Comparison of ENCODE assay signal across 13 mouse cellular contexts in genomic region chr13:99307930-99308359, GRCm38 (mm10). TPM values are rescaled to one million over a fixed set of nuclear protein-coding genes. Genes with fewer than 3 reads are reported as not detected.
DNase-seq lines count a peak whose midpoint lies in the region; ATAC-seq and TF ChIP-seq lines count a peak whose summit lies in the region.
"Had no signal": no experiment of that assay in that cellular context is flagged by ENCODE, and none has a peak within 500 bp of the region (broad histone marks: within the 10 kb centered on the region; RNA-seq: fewer than 3 reads in every experiment).

No protein-coding gene starts in this region.

- no peak for DNase-seq in heart, adult 2 months
- DNase-seq in heart, postnatal 4 days, result no peak
- DNase-seq in thymus, postnatal 10 days (ENCODE audit: low spot score in 2 of 2), result no peak
- no peak for DNase-seq in forebrain, embryonic 14.5 days (ENCODE audit: low spot score)
- no peak for DNase-seq in embryo, embryonic 9.5 days (ENCODE audit: extremely low spot score)
- DNase-seq: cerebellum, adult 8-10 months; gastrocnemius, postnatal 36 days; thymus, postnatal 36 days had no signal

- no peak overlapping the region for H3K4me2 ChIP-seq in intestine, embryonic 16.5 days (ENCODE audit: low read depth, low read length)
- H3K4me2 ChIP-seq in forebrain, embryonic 14.5 days (ENCODE audit: low read length), result no peak overlapping the region
- H3K4me2 ChIP-seq: liver, embryonic 11.5 days had no signal

- no peak for TF ChIP-seq CTCF in heart, adult 2 months (IDR thresholded peaks at IDR 0.05)
- no peak for TF ChIP-seq CTCF in C2C12 (IDR thresholded peaks at IDR 0.05; ENCODE audit: control insufficient read depth, insufficient read depth, insufficient read length)
- TF ChIP-seq CTCF in embryonic fibroblast, embryonic 13.5 days (IDR thresholded peaks at IDR 0.05; ENCODE audit: borderline replicate concordance, insufficient read depth, low read length), result no peak

- H3K9me3 ChIP-seq in intestine, embryonic 16.5 days (ENCODE audit: control insufficient read depth, low read length), result no peaks in the 10 kb centered on the region
- no peaks in the 10 kb centered on the region for H3K9me3 ChIP-seq in forebrain, embryonic 14.5 days (replicated peaks; ENCODE audit: control insufficient read depth, low read length)

- ATAC-seq in intestine, embryonic 16.5 days, result peak; percentile 81
- no peak for ATAC-seq in forebrain, embryonic 14.5 days

- TF ChIP-seq POLR2A in heart, adult 2 months (IDR thresholded peaks at IDR 0.05; ENCODE audit: insufficient read depth, low read depth, low read length), result no peak
- no peak for TF ChIP-seq POLR2A in embryonic fibroblast, embryonic 13.5 days (IDR thresholded peaks at IDR 0.05; ENCODE audit: low read depth, low read length)

- 25% methylated on average over 5 of the region's 5 CpGs for WGBS in heart, adult 2 months
- WGBS in intestine, embryonic 16.5 days, result 43% methylated on average over 5 of the region's 5 CpGs
- 88% methylated on average over 5 of the region's 5 CpGs for WGBS in forebrain, embryonic 14.5 days

- H3K36me3 ChIP-seq in heart, adult 2 months (ENCODE audit: control insufficient read depth, insufficient read depth, low read length), result peaks cover 2% of the 10 kb centered on the region
- no peaks in the 10 kb centered on the region for H3K36me3 ChIP-seq in C2C12 (ENCODE audit: control insufficient read depth, insufficient read depth)
- H3K36me3 ChIP-seq in intestine, embryonic 16.5 days (ENCODE audit: control insufficient read depth, insufficient read depth, low read length), result no peaks in the 10 kb centered on the region
- H3K36me3 ChIP-seq in forebrain, embryonic 14.5 days (ENCODE audit: control insufficient read depth, insufficient read depth, low read length), result no peaks in the 10 kb centered on the region

- intact Hi-C loops in heart, adult 2 months (cut with DNase I), result no loop called here

- H3ac ChIP-seq in C2C12 (ENCODE audit: control insufficient read depth, insufficient read length, low read depth), result no peak overlapping the region

- H3K27me3 ChIP-seq in heart, adult 2 months (ENCODE audit: control insufficient read depth, insufficient read depth, low read length), result no peaks in the 10 kb centered on the region
- no peaks in the 10 kb centered on the region for H3K27me3 ChIP-seq in C2C12 (ENCODE audit: control insufficient read depth, insufficient read depth, insufficient read length)
- no peaks in the 10 kb centered on the region for H3K27me3 ChIP-seq in intestine, embryonic 16.5 days (replicated peaks; ENCODE audit: control insufficient read depth, insufficient read depth, low read length)
- no peaks in the 10 kb centered on the region for H3K27me3 ChIP-seq in forebrain, embryonic 14.5 days (replicated peaks; ENCODE audit: control insufficient read depth, insufficient read depth, low read length)

- H3K4me3 ChIP-seq in heart, adult 2 months, result no peak overlapping the region
- H3K4me3 ChIP-seq in C2C12 (ENCODE audit: insufficient read depth, poor library complexity, severe bottlenecking), result no peak overlapping the region
- H3K4me3 ChIP-seq in embryonic fibroblast, embryonic 13.5 days (ENCODE audit: insufficient read depth, low read length), result no peak overlapping the region
- no peak overlapping the region for H3K4me3 ChIP-seq in intestine, embryonic 16.5 days (ENCODE audit: low read length)
- no peak overlapping the region for H3K4me3 ChIP-seq in forebrain, embryonic 14.5 days (ENCODE audit: low read depth, low read length)
- H3K4me3 ChIP-seq: erythroblast, embryonic 14.5 days had no signal

- H3K27ac ChIP-seq in heart, adult 2 months, result peak overlapping the region; percentile 62
- 0 out of 2 replicates have a peak overlapping the region, but pooled peaks have one; percentile 6 for H3K27ac ChIP-seq in embryonic fibroblast, embryonic 13.5 days (ENCODE audit: insufficient read depth, low read length)
- H3K27ac ChIP-seq in intestine, embryonic 16.5 days (ENCODE audit: low read length), result no peak overlapping the region
- H3K27ac ChIP-seq in forebrain, embryonic 14.5 days (ENCODE audit: low read depth, low read length), result no peak overlapping the region

- H3K4me1 ChIP-seq in heart, adult 2 months (ENCODE audit: control insufficient read depth, insufficient read depth, low read length), result peaks cover 13% of the 10 kb centered on the region
- peaks cover 10% of the 10 kb centered on the region for H3K4me1 ChIP-seq in embryonic fibroblast, embryonic 13.5 days (ENCODE audit: control insufficient read depth, insufficient read depth, low read length)
- H3K4me1 ChIP-seq in intestine, embryonic 16.5 days (ENCODE audit: control insufficient read depth, insufficient read depth, low read length), result peaks cover 4% of the 10 kb centered on the region; the same call in 1 of the 2 replicates
- no peaks in the 10 kb centered on the region for H3K4me1 ChIP-seq in forebrain, embryonic 14.5 days (ENCODE audit: control insufficient read depth, insufficient read depth, low read length)

- no peaks in the 10 kb centered on the region for H3K79me3 ChIP-seq in C2C12 (ENCODE audit: low read depth)

- peak; percentile 74 for TF ChIP-seq EP300 in heart, adult 2 months (IDR thresholded peaks at IDR 0.05; ENCODE audit: insufficient read depth, low read depth, low read length)

- no peak overlapping the region for H3K9ac ChIP-seq in heart, adult 2 months (ENCODE audit: low read depth, low read length)
- no peak overlapping the region for H3K9ac ChIP-seq in intestine, embryonic 16.5 days (ENCODE audit: low read depth, low read length)
- H3K9ac ChIP-seq in forebrain, embryonic 14.5 days (ENCODE audit: low read length), result no peak overlapping the region

- no peaks in the 10 kb centered on the region for H3K79me2 ChIP-seq in heart, adult 2 months (replicated peaks; ENCODE audit: control insufficient read depth, insufficient read depth, low read length)
- H3K79me2 ChIP-seq in C2C12 (ENCODE audit: control insufficient read depth, insufficient read depth), result no peaks in the 10 kb centered on the region

TF ChIP-seq in C2C12, 6 proteins besides CTCF, POLR2A, EP300 and RAD21:
- TF ChIP-seq MAX (IDR thresholded peaks at IDR 0.05) (no peak), FOSL1 (IDR thresholded peaks at IDR 0.05; ENCODE audit: insufficient read depth, low read length, poor library complexity, severe bottlenecking) (peak; percentile 62)

RNA-seq across cellular contexts. Expression of gene Ptcd2, which starts 36.6 kb away (rescaled TPM):
- total RNA-seq in heart, adult 2 months (2021), result 10 to 100 TPM; 49.6 to 51.2 TPM
- polyA plus RNA-seq in heart, adult 2 months (2012; rRNA removed), result 35.0 and 44.9 TPM in 2 replicates
- total RNA-seq in heart, postnatal 4 days (2021), result 10 to 100 TPM; 37.9 to 40.6 TPM
- 27.2 TPM for polyA plus RNA-seq in C2C12 (2012; fragmentation: generic; extraction: Trizol)
- 19.7 and 23.2 TPM in 2 replicates for polyA plus RNA-seq in embryonic fibroblast, embryonic 13.5 days (2011; ENCODE audit: insufficient read length, low read depth, missing spikeins)
- polyA plus RNA-seq in intestine, embryonic 16.5 days (2015; fragmentation: Nextera tagmentation; extraction: Ambion mirVana), result 59.4 and 63.4 TPM in 2 replicates
- polyA plus RNA-seq in forebrain, embryonic 14.5 days (2014; fragmentation: Nextera tagmentation; extraction: Ambion mirVana), result 60.9 and 64.8 TPM in 2 replicates

RNA-seq across cellular contexts. Expression of gene Mrps27, which starts 36.6 kb away (rescaled TPM):
- 10 to 100 TPM; 40.8 to 48.0 TPM for total RNA-seq in heart, adult 2 months (2021)
- 39.3 and 41.7 TPM in 2 replicates for polyA plus RNA-seq in heart, adult 2 months (2012; rRNA removed)
- total RNA-seq in heart, postnatal 4 days (2021), result 10 to 100 TPM; 50.9 to 52.2 TPM
- polyA plus RNA-seq in C2C12 (2012; fragmentation: generic; extraction: Trizol), result 50.4 TPM
- polyA plus RNA-seq in embryonic fibroblast, embryonic 13.5 days (2011; ENCODE audit: insufficient read length, low read depth, missing spikeins), result 20.8 and 26.1 TPM in 2 replicates
- 66.0 and 76.1 TPM in 2 replicates for polyA plus RNA-seq in intestine, embryonic 16.5 days (2015; fragmentation: Nextera tagmentation; extraction: Ambion mirVana)
- 45.6 and 48.0 TPM in 2 replicates for polyA plus RNA-seq in forebrain, embryonic 14.5 days (2014; fragmentation: Nextera tagmentation; extraction: Ambion mirVana)

Comparison
In these comparisons a context has a peak if more than half of its experiments do, and no peak if none do; other contexts are left out.
1. H3K27ac ChIP-seq: peak in heart, adult 2 months (single experiment) and embryonic fibroblast, embryonic 13.5 days (single experiment); none in intestine, embryonic 16.5 days (single experiment) and forebrain, embryonic 14.5 days (single experiment).